Mouse (Mus musculus): ENCODE measurements at regions not wholly inside any gene's neighbourhood (a gene's known extent, or its start where the extent isn't known, plus 50 kb on each side); places are given as distances from the start of the nearest gene placed in this dataset.

GRCm38 (mm10) chr11:71658346-71658745 is 91.4 kb upstream of the Wscd1 start:
- H3K36me3 ChIP-seq (ENCODE audit: control insufficient read depth, insufficient read depth, low read length): no peaks in the 10 kb centered on the region
- H3K4me1 ChIP-seq (ENCODE audit: control insufficient read depth, insufficient read depth, low read length): no peaks in the 10 kb centered on the region
- WGBS: 58% methylated on average over 2 of the region's 2 CpGs
- no peak for DNase-seq
- no peak overlapping the region for H3K4me3 ChIP-seq
- intact Hi-C loops (cut with DNase I): no loop called here
- no peak overlapping the region for H3K9ac ChIP-seq (ENCODE audit: low read depth, low read length)
- H3K27me3 ChIP-seq (ENCODE audit: control insufficient read depth, insufficient read depth, low read length): no peaks in the 10 kb centered on the region
- H3K79me2 ChIP-seq (replicated peaks; ENCODE audit: control insufficient read depth, insufficient read depth, low read length): no peaks in the 10 kb centered on the region
- TF ChIP-seq EP300 (IDR thresholded peaks at IDR 0.05; ENCODE audit: insufficient read depth, low read depth, low read length): no peak
- TF ChIP-seq CTCF (IDR thresholded peaks at IDR 0.05): no peak
- TF ChIP-seq POLR2A (IDR thresholded peaks at IDR 0.05; ENCODE audit: insufficient read depth, low read depth, low read length): no peak
- no peak overlapping the region for H3K27ac ChIP-seq

- no peaks in the 10 kb centered on the region for H3K27me3 ChIP-seq (ENCODE audit: control insufficient read depth, insufficient read depth, low read length)
- TF ChIP-seq EP300 (IDR thresholded peaks at IDR 0.05; ENCODE audit: insufficient read depth, low read depth, low read length) (no peak), CTCF (IDR thresholded peaks at IDR 0.05) (no peak), POLR2A (IDR thresholded peaks at IDR 0.05; ENCODE audit: insufficient read depth, low read depth, low read length) (no peak)
- H3K9ac ChIP-seq (ENCODE audit: low read depth, low read length): no peak overlapping the region
- intact Hi-C loops (cut with DNase I): loop anchor here (5.0 to 10.0 kb wide), 3 partner anchors 77 to 326 kb away; partner anchors contain the start of gene Wscd1
- 43% methylated on average over 19 of the region's 19 CpGs for WGBS
- no peak overlapping the region for H3K27ac ChIP-seq
- H3K36me3 ChIP-seq (ENCODE audit: control insufficient read depth, insufficient read depth, low read length): no peaks in the 10 kb centered on the region
- H3K79me2 ChIP-seq (replicated peaks; ENCODE audit: control insufficient read depth, insufficient read depth, low read length): no peaks in the 10 kb centered on the region
- DNase-seq: no peak
- H3K4me3 ChIP-seq: no peak overlapping the region
- peaks cover 3% of the 10 kb centered on the region; the same call in 1 of the 2 replicates for H3K4me1 ChIP-seq (ENCODE audit: control insufficient read depth, insufficient read depth, low read length)
Observed at GRCm38 (mm10) chr11:71670111-71671050, 79.3 kb upstream of the Wscd1 start.

GRCm38 (mm10) chr11:71672171-71673050 is 77.3 kb upstream of the Wscd1 start:
- TF ChIP-seq EP300 (IDR thresholded peaks at IDR 0.05; ENCODE audit: insufficient read depth, low read depth, low read length) (no peak), POLR2A (IDR thresholded peaks at IDR 0.05; ENCODE audit: insufficient read depth, low read depth, low read length) (no peak), CTCF (IDR thresholded peaks at IDR 0.05) (no peak)
- Histone ChIP-seq H3K36me3 (ENCODE audit: control insufficient read depth, insufficient read depth, low read length) (no peaks in the 10 kb centered on the region), H3K27me3 (ENCODE audit: control insufficient read depth, insufficient read depth, low read length) (no peaks in the 10 kb centered on the region), H3K4me1 (ENCODE audit: control insufficient read depth, insufficient read depth, low read length) (peaks cover 3% of the 10 kb centered on the region; the same call in 1 of the 2 replicates), H3K79me2 (replicated peaks; ENCODE audit: control insufficient read depth, insufficient read depth, low read length) (no peaks in the 10 kb centered on the region), H3K4me3 (no peak overlapping the region), H3K9ac (ENCODE audit: low read depth, low read length) (no peak overlapping the region), H3K27ac (no peak overlapping the region)
- WGBS: 30% methylated on average over 8 of the region's 8 CpGs
- no peak for DNase-seq
- intact Hi-C loops (cut with DNase I): loop anchor here (5.0 to 10.0 kb wide), 3 partner anchors 75 to 328 kb away; partner anchors contain the start of gene Wscd1

GRCm38 (mm10) chr11:71674319-71674718 is 75.4 kb upstream of the Wscd1 start:
- H3K4me1 ChIP-seq (ENCODE audit: control insufficient read depth, insufficient read depth, low read length): peaks cover 3% of the 10 kb centered on the region; the same call in 1 of the 2 replicates
- H3K4me3 ChIP-seq: no peak overlapping the region
- peak; percentile 84 for TF ChIP-seq CTCF (IDR thresholded peaks at IDR 0.05)
- TF ChIP-seq POLR2A (IDR thresholded peaks at IDR 0.05; ENCODE audit: insufficient read depth, low read depth, low read length): no peak
- no peak overlapping the region for H3K9ac ChIP-seq (ENCODE audit: low read depth, low read length)
- H3K27ac ChIP-seq: no peak overlapping the region
- 42% methylated on average over 5 of the region's 5 CpGs for WGBS
- H3K79me2 ChIP-seq (replicated peaks; ENCODE audit: control insufficient read depth, insufficient read depth, low read length): no peaks in the 10 kb centered on the region
- no peaks in the 10 kb centered on the region for H3K36me3 ChIP-seq (ENCODE audit: control insufficient read depth, insufficient read depth, low read length)
- DNase-seq: peak; percentile 36 to 59
- intact Hi-C loops (cut with DNase I): loop anchor here (1.0 to 10.0 kb wide), 5 partner anchors 73 to 330 kb away; partner anchors contain the start of gene Wscd1
- no peaks in the 10 kb centered on the region for H3K27me3 ChIP-seq (ENCODE audit: control insufficient read depth, insufficient read depth, low read length)

GRCm38 (mm10) chr11:71675714-71676313 is 73.9 kb upstream of the Wscd1 start:
- no peaks in the 10 kb centered on the region for H3K79me2 ChIP-seq (replicated peaks; ENCODE audit: control insufficient read depth, insufficient read depth, low read length)
- no peak overlapping the region for H3K27ac ChIP-seq
- intact Hi-C loops (cut with DNase I): loop anchor here (2.0 to 10.0 kb wide), 4 partner anchors 99 to 346 kb away; no protein-coding TSS in a partner anchor
- TF ChIP-seq CTCF (IDR thresholded peaks at IDR 0.05): no peak
- TF ChIP-seq POLR2A (IDR thresholded peaks at IDR 0.05; ENCODE audit: insufficient read depth, low read depth, low read length): no peak
- no peak for TF ChIP-seq EP300 (IDR thresholded peaks at IDR 0.05; ENCODE audit: insufficient read depth, low read depth, low read length)
- no peaks in the 10 kb centered on the region for H3K27me3 ChIP-seq (ENCODE audit: control insufficient read depth, insufficient read depth, low read length)
- 62% methylated on average over 3 of the region's 3 CpGs for WGBS
- H3K9ac ChIP-seq (ENCODE audit: low read depth, low read length): no peak overlapping the region
- no peaks in the 10 kb centered on the region for H3K36me3 ChIP-seq (ENCODE audit: control insufficient read depth, insufficient read depth, low read length)
- DNase-seq: no peak
- H3K4me3 ChIP-seq: no peak overlapping the region
- no peaks in the 10 kb centered on the region for H3K4me1 ChIP-seq (ENCODE audit: control insufficient read depth, insufficient read depth, low read length)

All from heart, adult 2 months (tissue).